Mouse (Mus musculus): ENCODE measurements around the gene Clic1. TPM values are rescaled to one million over a fixed set of nuclear protein-coding genes. Genes with fewer than 3 reads are reported as not detected.

Clic1 gene
- total and polyA plus RNA-seq, 3 experiments: 114 to 198 (median 160) TPM

DNA sequence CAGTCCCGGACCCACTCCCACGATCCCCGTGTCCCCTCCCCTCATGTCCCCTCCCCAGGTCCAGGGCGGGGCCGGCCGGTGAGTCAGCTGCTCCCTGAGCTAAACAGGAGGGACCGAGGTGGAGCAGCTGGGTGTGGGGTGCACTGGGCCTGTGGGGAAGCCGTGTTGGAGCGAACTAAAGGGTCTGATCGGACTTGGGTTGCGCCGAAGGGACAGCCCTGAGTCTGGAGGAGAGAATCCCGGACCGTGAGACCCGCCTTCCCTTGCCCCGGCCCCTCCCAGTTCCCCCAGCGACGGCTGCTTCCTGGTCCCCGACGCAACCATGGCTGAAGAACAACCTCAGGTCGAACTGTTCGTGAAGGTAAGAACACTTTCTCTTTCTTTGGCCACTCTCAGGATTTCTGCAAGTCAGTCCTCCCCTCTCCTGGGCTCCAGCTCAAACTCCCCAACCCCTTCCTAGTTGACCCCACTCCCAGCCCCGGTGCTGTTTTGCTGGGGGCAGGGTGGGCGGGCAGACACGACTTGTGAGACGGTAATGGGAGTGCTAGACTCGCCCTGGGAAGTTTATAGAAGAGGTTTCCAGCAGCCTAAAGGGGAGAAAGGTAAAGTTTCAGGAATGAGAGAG, 472 bp downstream of the Clic1 start (continued):
- no peak for TF ChIP-seq RCOR1 (conservative IDR thresholded peaks at IDR 0.05; ENCODE audit: low read depth, low read length)
- TF ChIP-seq POLR2A (IDR thresholded peaks at IDR 0.05; ENCODE audit: low read depth, low read length): peak; percentile 57

DNA sequence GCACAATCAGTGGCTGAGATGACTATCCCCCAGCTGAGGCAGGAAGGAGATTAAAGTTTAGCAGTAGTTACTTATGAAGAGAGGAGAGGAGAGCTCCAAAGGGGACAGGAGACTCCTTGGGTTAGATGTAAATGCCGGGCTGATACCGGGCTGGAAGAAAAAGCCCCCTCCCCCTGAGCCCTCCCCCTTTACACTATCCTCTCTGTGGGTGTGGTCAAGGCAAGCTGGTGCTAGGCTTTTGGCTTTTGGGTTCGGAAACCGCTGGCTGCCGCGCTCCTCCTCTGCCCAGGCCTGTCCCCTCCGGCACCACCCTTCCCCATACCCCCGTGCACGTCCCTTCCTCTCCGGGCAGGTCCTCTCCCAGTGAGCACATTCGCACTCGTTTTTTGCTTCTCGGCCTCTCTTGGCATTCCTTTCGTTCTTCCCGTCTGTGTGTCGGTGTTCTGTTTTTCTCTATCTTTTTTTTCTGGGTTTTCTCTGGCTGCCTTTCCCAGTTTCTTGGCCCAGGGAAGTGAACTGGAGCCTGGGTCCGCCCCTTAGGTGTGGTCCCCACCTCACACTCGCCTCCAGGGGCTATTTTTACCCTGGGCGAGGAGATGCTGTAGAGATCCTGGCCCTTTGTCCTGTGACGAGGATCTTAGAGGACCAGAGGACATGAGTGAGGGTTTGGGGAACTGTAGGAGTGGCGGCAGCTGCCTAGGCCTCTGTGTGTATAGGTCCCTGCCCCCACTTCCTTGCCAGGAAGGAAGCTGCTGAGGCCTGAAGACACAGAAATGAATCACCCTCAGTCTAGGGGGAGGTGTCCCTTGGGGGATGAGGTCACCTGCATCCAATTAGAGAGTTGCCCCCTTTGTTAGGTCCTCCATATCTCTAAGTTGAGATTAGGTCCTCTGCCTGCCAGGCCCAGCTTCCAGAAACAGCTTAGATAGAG, 1.7 kb downstream of the Clic1 start:
- H3K36me3 ChIP-seq (replicated peaks in 1 of 2; ENCODE audit: control insufficient read depth in 1 of 2, insufficient read depth in 1 of 2, low read length in 1 of 2): peaks cover 34 to 40% of the 10 kb centered on the region in 2 experiments
- no peaks in the 10 kb centered on the region for H3K27me3 ChIP-seq (replicated peaks)
- DNase-seq (ENCODE audit: extremely low read depth): peak; percentile 99
- peak overlapping the region; percentile 96 for H3K27ac ChIP-seq (ENCODE audit: insufficient read depth, low read depth)
- dilution Hi-C loops (cut with MboI; ENCODE audit: extremely low pct_ligation_motif_present, extremely low pct_unique_long_range_greater_than_20kb, low sequenced_read_pairs): no loop called here
- peak overlapping the region; percentile 96 for H3K9ac ChIP-seq (ENCODE audit: insufficient read depth, low read depth)
- peak overlapping the region; percentile 58 for H3K4me2 ChIP-seq (ENCODE audit: insufficient read depth, low read depth, poor library complexity, severe bottlenecking)
- peaks cover 7% of the 10 kb centered on the region for H3K9me3 ChIP-seq (replicated peaks; ENCODE audit: low read length)
- H3K4me1 ChIP-seq (ENCODE audit: control insufficient read depth in 1 of 2, insufficient read depth in 2 of 2): peaks cover 9 to 30% of the 10 kb centered on the region in 2 experiments
- H3K4me3 ChIP-seq (replicated peaks in 1 of 3; ENCODE audit: low read depth in 2 of 3, low read length in 2 of 3, poor library complexity in 1 of 3): peak overlapping the region; percentile 79 to 94 (median 86)
- peaks cover 27% of the 10 kb centered on the region for H3K79me2 ChIP-seq (replicated peaks; ENCODE audit: control insufficient read depth, extremely low read depth, insufficient read depth, poor library complexity, severe bottlenecking)
- in situ Hi-C loops (cut with MboI; ENCODE audit: low pct_ligation_motif_present, low pct_unique_long_range_greater_than_20kb, low sequenced_read_pairs): no loop called here
- TF ChIP-seq MAZ (IDR thresholded peaks at IDR 0.05; ENCODE audit: low read depth, low read length) (peak; percentile 98), MAFK (IDR thresholded peaks at IDR 0.05; ENCODE audit: insufficient replicate concordance, low read length) (peak; percentile 70), NRF1 (IDR thresholded peaks at IDR 0.05; ENCODE audit: low read depth, low read length) (peak; percentile 41; the same call in 1 of the 2 replicates), NELFE (IDR thresholded peaks at IDR 0.05; ENCODE audit: low read depth, low read length) (peak; percentile 85), UBTF (IDR thresholded peaks at IDR 0.05; ENCODE audit: low read depth, low read length) (peak; percentile 69; the same call in 1 of the 2 replicates), SIN3A (IDR thresholded peaks at IDR 0.05; ENCODE audit: low read length) (peak; percentile 98; the same call in 1 of the 2 replicates), CHD1 (IDR thresholded peaks at IDR 0.05; ENCODE audit: low read depth, low read length) (peak; percentile 87; the same call in 1 of the 2 replicates), GABPA (IDR thresholded peaks at IDR 0.05; ENCODE audit: insufficient replicate concordance, low read depth, low read length) (no peak), MXI1 (IDR thresholded peaks at IDR 0.05; ENCODE audit: low read depth, low read length) (peak; percentile 82), TCF12 (IDR thresholded peaks at IDR 0.05; ENCODE audit: low read depth, low read length) (peak; percentile 96), RCOR1 (conservative IDR thresholded peaks at IDR 0.05; ENCODE audit: low read depth, low read length) (peak; percentile 94), E2F4 (IDR thresholded peaks at IDR 0.05; ENCODE audit: insufficient replicate concordance, low read depth, low read length) (0 out of 2 replicates have a peak, but pooled peaks have one; percentile 45), CHD2 (IDR thresholded peaks at IDR 0.05; ENCODE audit: low read length) (peak; percentile 96), PAX5 (IDR thresholded peaks at IDR 0.05; ENCODE audit: low read length) (no peak), MEF2A (IDR thresholded peaks at IDR 0.05; ENCODE audit: borderline replicate concordance, low read depth, low read length) (peak; percentile 93), MAX (IDR thresholded peaks at IDR 0.05; ENCODE audit: low read length) (peak; percentile 80), EP300 (IDR thresholded peaks at IDR 0.05; ENCODE audit: low read length) (peak; percentile 97), ZKSCAN1 (IDR thresholded peaks at IDR 0.05; ENCODE audit: borderline replicate concordance, low read depth, low read length) (no peak; the same call in 1 of the 2 replicates), SMC3 (IDR thresholded peaks at IDR 0.05; ENCODE audit: low read depth, low read length) (peak; percentile 48; the same call in 1 of the 2 replicates), HCFC1 (IDR thresholded peaks at IDR 0.05; ENCODE audit: low read depth, low read length) (peak; percentile 78), MYC (IDR thresholded peaks at IDR 0.05; ENCODE audit: low read depth, low read length) (peak; percentile 77; the same call in 1 of the 2 replicates), POLR2A (IDR thresholded peaks at IDR 0.05; ENCODE audit: low read depth, low read length) (peak; percentile 83), TBP (conservative IDR thresholded peaks at IDR 0.05; ENCODE audit: low read depth, low read length) (peak; percentile 85), CTCF (conservative IDR thresholded peaks at IDR 0.05 in 1 of 2, IDR thresholded peaks at IDR 0.05 in 1 of 2; ENCODE audit: low read depth in 2 of 2, low read length in 2 of 2) (no peak), USF1 (IDR thresholded peaks at IDR 0.05; ENCODE audit: low read depth, low read length) (no peak), USF2 (conservative IDR thresholded peaks at IDR 0.05; ENCODE audit: low read depth, low read length) (no peak), BHLHE40 (IDR thresholded peaks at IDR 0.05; ENCODE audit: low read depth, low read length) (peak; percentile 86), ETS1 (conservative IDR thresholded peaks at IDR 0.05; ENCODE audit: low read depth, low read length) (peak; percentile 95), POLR2AphosphoS2 (IDR thresholded peaks at IDR 0.05; ENCODE audit: low read depth, low read length) (peak; percentile 87; the same call in 1 of the 2 replicates), ZNF384 (IDR thresholded peaks at IDR 0.05; ENCODE audit: low read depth, low read length) (peak; percentile 59), ZMIZ1 (IDR thresholded peaks at IDR 0.05; ENCODE audit: low read depth, low read length) (peak; percentile 89), ZC3H11A (IDR thresholded peaks at IDR 0.05; ENCODE audit: low read depth, low read length) (no peak), KAT2A (IDR thresholded peaks at IDR 0.05; ENCODE audit: insufficient replicate concordance, low read length) (peak; percentile 81; the same call in 1 of the 2 replicates)
